Comparison of ENCODE assay signal across 10 mouse cellular contexts in genomic region chr3:153984428-153985340, GRCm38 (mm10). TPM values are rescaled to one million over a fixed set of nuclear protein-coding genes. Genes with fewer than 3 reads are reported as not detected.
DNase-seq lines count a peak whose midpoint lies in the region; ATAC-seq and TF ChIP-seq lines count a peak whose summit lies in the region.
"Had no signal": no experiment of that assay in that cellular context is flagged by ENCODE, and none has a peak within 500 bp of the region (broad histone marks: within the 10 kb centered on the region; RNA-seq: fewer than 3 reads in every experiment).

No protein-coding gene starts in this region.

- no peak overlapping the region for H3K4me3 ChIP-seq in bone marrow, adult 2 months (replicated peaks; ENCODE audit: control insufficient read depth, low read depth, low read length)
- H3K4me3 ChIP-seq in forebrain, embryonic 13.5 days: no peak overlapping the region
- no peak overlapping the region for H3K4me3 ChIP-seq in kidney, postnatal 0 days (replicated peaks; ENCODE audit: low read depth, low read length)
- H3K4me3 ChIP-seq: embryonic facial prominence, embryonic 13.5 days; liver, embryonic 15.5 days had no signal

- WGBS in bone marrow, adult 2 months: 44% methylated on average over 10 of the region's 10 CpGs
- 57% methylated on average over 10 of the region's 10 CpGs for WGBS in forebrain, embryonic 13.5 days
- 49% methylated on average over 10 of the region's 10 CpGs for WGBS in kidney, postnatal 0 days

- 0 out of 2 replicates have a peak, but pooled peaks cover 3% of the 10 kb centered on the region for H3K9me3 ChIP-seq in forebrain, embryonic 13.5 days (replicated peaks)
- no peaks in the 10 kb centered on the region for H3K9me3 ChIP-seq in kidney, postnatal 0 days (replicated peaks; ENCODE audit: low read length)
- H3K9me3 ChIP-seq: embryonic facial prominence, embryonic 13.5 days; liver, embryonic 15.5 days had no signal

- DNase-seq in right cerebral cortex, postnatal 14 days: peak; percentile 30
- no peak for DNase-seq in right cerebral cortex, postnatal 10 days (ENCODE audit: low spot score in 2 of 2)
- peak; percentile 66 for DNase-seq in kidney, postnatal 0 days (ENCODE audit: low spot score)
- peak; percentile 28 for DNase-seq in mesoderm, embryonic 11.5 days (ENCODE audit: low read depth, low spot score)
- no peak for DNase-seq in urinary bladder, postnatal 4 days (ENCODE audit: low spot score in 2 of 2)
- DNase-seq in frontal cortex, postnatal 25 days (ENCODE audit: low spot score in 2 of 2): no peak

- no peak overlapping the region for H3K9ac ChIP-seq in forebrain, embryonic 13.5 days
- H3K9ac ChIP-seq in kidney, postnatal 0 days (ENCODE audit: low read depth, low read length): no peak overlapping the region
- H3K9ac ChIP-seq: embryonic facial prominence, embryonic 13.5 days; liver, embryonic 15.5 days had no signal

- ATAC-seq in forebrain, embryonic 13.5 days: peak; percentile 51
- peak; percentile 79 for ATAC-seq in kidney, postnatal 0 days (replicated peaks; ENCODE audit: low FRiP score, low read depth)

- H3K27me3 ChIP-seq in forebrain, embryonic 13.5 days: no peaks in the 10 kb centered on the region
- no peaks in the 10 kb centered on the region for H3K27me3 ChIP-seq in kidney, postnatal 0 days (ENCODE audit: insufficient read depth, low read length)
- H3K27me3 ChIP-seq: embryonic facial prominence, embryonic 13.5 days had no signal

- H3K4me2 ChIP-seq in forebrain, embryonic 13.5 days: no peak overlapping the region
- no peak overlapping the region for H3K4me2 ChIP-seq in kidney, postnatal 0 days (ENCODE audit: low read length)
- H3K4me2 ChIP-seq: embryonic facial prominence, embryonic 13.5 days; liver, embryonic 15.5 days had no signal

- TF ChIP-seq CTCF in bone marrow, adult 2 months (IDR thresholded peaks at IDR 0.05; ENCODE audit: control insufficient read depth, insufficient read depth, low read length): peak; percentile 40; the same call in 1 of the 2 replicates
- TF ChIP-seq CTCF in kidney, postnatal 0 days (IDR thresholded peaks at IDR 0.05; ENCODE audit: low read depth): peak; percentile 85

- no peaks in the 10 kb centered on the region for H3K36me3 ChIP-seq in forebrain, embryonic 13.5 days (ENCODE audit: poor library complexity, severe bottlenecking)
- no peaks in the 10 kb centered on the region for H3K36me3 ChIP-seq in kidney, postnatal 0 days (ENCODE audit: insufficient read depth, low read length)
- H3K36me3 ChIP-seq: embryonic facial prominence, embryonic 13.5 days; liver, embryonic 15.5 days had no signal

- no peaks in the 10 kb centered on the region for H3K4me1 ChIP-seq in bone marrow, adult 2 months (ENCODE audit: control insufficient read depth, insufficient read depth, low read length)
- no peaks in the 10 kb centered on the region for H3K4me1 ChIP-seq in forebrain, embryonic 13.5 days
- no peaks in the 10 kb centered on the region for H3K4me1 ChIP-seq in kidney, postnatal 0 days (replicated peaks; ENCODE audit: insufficient read depth, low read length)
- H3K4me1 ChIP-seq: embryonic facial prominence, embryonic 13.5 days had no signal

- H3K27ac ChIP-seq in bone marrow, adult 2 months (ENCODE audit: control insufficient read depth, insufficient read depth, low read depth, low read length, poor library complexity): no peak overlapping the region
- H3K27ac ChIP-seq in forebrain, embryonic 13.5 days: no peak overlapping the region
- H3K27ac ChIP-seq in kidney, postnatal 0 days: no peak overlapping the region
- H3K27ac ChIP-seq: embryonic facial prominence, embryonic 13.5 days; liver, embryonic 15.5 days had no signal

- TF ChIP-seq POLR2A in bone marrow, adult 2 months (IDR thresholded peaks at IDR 0.05; ENCODE audit: borderline replicate concordance, control insufficient read depth, low read depth, low read length): no peak

RNA-seq across cellular contexts. Expression of gene Slc44a5, which starts 11.4 kb away (rescaled TPM):
- polyA plus RNA-seq in bone marrow, adult 2 months (2011; ENCODE audit: insufficient read depth, insufficient read length, low replicate concordance, missing spikeins): not detected in 2 replicates
- 6.1 and 6.5 TPM in 2 replicates for polyA plus RNA-seq in forebrain, embryonic 13.5 days (2015; fragmentation: Nextera tagmentation; extraction: Ambion mirVana)
- polyA plus RNA-seq in kidney, postnatal 0 days (2015; fragmentation: Nextera tagmentation; extraction: Ambion mirVana): 0.29 and 0.39 TPM in 2 replicates

RNA-seq across cellular contexts. Expression of gene Acadm, which starts 40.3 kb away (rescaled TPM):
- polyA plus RNA-seq in bone marrow, adult 2 months (2011; ENCODE audit: insufficient read depth, insufficient read length, low replicate concordance, missing spikeins): 34.9 and 65.8 TPM in 2 replicates
- polyA plus RNA-seq in forebrain, embryonic 13.5 days (2015; fragmentation: Nextera tagmentation; extraction: Ambion mirVana): 37.1 and 37.9 TPM in 2 replicates
- 280 and 299 TPM in 2 replicates for polyA plus RNA-seq in kidney, postnatal 0 days (2015; fragmentation: Nextera tagmentation; extraction: Ambion mirVana)

Comparison
In these comparisons a context has a peak if more than half of its experiments do, and no peak if none do; other contexts are left out.
1. DNase-seq: peak in right cerebral cortex, postnatal 14 days (single experiment), kidney, postnatal 0 days (single experiment) and mesoderm, embryonic 11.5 days (single experiment); none in right cerebral cortex, postnatal 10 days (0 of 2), urinary bladder, postnatal 4 days (0 of 2) and frontal cortex, postnatal 25 days (0 of 2).